Mouse (Mus musculus) kidney, adult 18-20 months (tissue): ENCODE measurements at regions not wholly inside any gene's neighbourhood (a gene's known extent, or its start where the extent isn't known, plus 50 kb on each side); places are given as distances from the start of the nearest gene placed in this dataset.
A peak's percentile ranks its signal among the peaks of the same experiment; 100 is the strongest.

Source experiments
- DNase-seq: peaks from one replicate; pipeline ENCODE4 v3.0.0; 2021

- DNase-seq = no peak
These were observed 232.8 kb upstream of the Tcf21 start for GRCm38 (mm10) chr10:23052480-23053378.

DNA sequence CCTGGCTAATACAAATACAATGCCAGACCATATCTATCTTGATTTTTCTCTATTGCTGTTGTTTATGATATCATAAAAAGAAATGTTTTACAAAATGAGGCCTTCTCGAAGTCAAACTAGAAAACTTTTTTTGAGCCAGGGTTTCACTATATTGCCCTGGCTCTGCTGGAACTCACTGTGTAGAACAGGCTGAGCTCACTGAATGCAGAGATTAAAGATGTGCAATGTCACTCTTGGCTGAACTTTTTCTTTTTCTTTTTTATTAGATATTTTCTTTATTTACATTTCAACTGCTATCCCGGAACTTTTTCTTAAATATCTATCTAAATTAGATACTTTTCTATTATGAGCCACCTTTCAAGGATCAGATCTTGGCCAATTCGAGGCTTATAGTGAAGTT is 224.5 kb upstream of the Tcf21 start:
- no peak for DNase-seq

DNA sequence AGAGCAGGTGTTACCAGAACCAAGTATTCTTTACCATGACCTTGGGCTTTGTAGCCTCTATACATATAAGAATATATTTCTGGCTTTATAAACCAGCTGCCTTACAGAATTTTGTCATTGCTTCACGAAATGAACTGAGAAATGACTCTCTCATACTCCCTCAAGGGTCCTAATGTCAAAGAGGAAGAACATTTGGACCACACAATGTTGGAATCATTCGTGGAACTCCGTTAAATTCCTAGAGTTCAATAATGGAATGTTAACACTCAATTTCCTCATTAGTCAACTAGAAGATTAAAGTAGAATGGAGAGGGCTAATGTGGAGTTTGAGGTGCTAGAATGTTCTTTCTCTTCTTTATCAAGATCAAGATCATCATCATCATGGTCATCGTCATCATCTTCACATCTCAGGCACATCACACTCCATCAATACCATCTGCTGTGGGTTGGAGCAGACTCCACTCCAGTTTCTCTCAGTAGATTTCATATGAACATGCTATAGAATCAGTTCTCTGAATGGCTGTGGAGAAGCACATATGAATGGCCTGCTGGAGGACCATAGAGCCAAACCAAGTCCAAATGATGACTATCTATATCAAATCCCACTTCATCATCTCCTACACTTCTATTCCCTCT is 211.6 kb upstream of the Tcf21 start:
- no peak for DNase-seq

DNA sequence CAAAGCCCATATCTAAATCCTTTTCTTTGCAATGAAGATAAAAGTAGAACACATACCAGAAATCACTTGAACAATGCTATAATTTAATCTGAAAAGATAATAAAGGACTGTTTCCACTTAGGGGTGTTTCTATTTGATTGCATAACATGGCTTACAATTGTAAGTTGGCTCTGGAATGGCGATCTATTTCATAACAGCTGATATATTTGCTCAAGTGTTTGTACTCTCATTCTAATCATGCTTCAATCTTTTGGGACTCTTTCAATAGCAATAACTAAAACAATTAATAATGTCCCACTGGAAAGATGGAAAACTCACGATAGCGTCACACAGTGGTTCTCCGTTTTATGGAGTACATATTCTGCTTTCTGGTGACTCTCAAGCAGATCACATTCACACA is 208.0 kb upstream of the Tcf21 start:
- DNase-seq = no peak

DNA sequence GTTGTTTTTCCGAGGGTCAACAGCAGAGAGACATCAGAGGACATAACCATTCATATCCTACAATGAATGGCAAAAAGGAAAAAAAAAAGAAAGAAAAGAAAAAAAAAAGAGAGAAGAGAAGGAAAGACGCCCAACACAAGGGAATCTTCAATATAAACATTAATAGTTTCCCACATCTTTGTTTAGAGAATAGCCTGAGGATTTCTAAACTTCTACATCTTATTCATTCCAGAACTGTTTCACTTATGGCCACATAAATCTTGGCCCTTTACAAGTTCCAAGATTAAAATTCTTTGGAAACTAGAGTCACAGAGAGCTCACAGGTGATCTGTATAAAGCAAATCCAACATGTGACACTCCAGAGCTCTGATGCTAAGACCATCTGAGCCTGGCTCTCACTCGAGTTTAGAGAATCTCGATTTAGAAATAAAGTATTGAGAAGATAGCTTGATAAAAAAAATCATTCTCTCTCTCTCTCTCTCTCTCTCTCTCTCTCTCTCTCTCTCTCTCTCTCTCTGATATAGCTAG is 197.2 kb upstream of the Tcf21 start:
- DNase-seq = no peak

DNA sequence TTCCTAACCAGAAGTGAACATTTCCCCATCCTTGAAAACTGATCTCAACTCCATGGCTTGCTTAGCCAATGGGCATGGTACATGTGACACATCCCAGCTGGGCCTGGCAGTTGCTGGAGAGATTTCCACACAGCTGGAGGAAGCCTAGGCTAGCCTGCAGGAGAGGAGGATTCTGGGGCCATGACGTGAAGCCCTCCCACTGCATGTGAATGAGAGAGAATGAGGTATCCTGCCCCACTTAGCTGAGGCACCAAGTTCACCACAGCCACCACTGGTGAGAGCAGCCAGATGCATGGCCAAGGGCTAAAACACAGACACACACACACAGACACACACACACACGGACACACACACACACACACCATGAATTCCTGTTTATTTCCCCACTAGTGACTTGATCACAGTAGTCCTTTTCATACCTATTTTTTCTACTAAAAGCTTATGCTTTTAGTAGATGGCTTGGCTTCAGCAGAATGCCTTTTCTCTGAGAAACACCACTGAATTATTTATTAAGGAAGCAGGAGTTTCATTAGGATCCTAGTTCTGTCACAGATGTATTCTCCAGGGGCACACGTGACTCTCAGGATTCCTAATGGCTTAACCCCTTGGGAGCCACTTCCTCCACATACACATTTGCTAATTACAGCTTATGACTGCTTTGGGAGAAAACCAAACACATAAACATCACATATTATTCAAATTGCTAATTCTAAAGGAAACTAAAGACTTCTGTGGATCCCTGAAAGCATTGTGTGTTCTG is 196.1 kb upstream of the Tcf21 start:
- DNase-seq = no peak

- no peak for DNase-seq
These were observed 190.7 kb upstream of the Tcf21 start for GRCm38 (mm10) chr10:23010715-23011114.

DNA sequence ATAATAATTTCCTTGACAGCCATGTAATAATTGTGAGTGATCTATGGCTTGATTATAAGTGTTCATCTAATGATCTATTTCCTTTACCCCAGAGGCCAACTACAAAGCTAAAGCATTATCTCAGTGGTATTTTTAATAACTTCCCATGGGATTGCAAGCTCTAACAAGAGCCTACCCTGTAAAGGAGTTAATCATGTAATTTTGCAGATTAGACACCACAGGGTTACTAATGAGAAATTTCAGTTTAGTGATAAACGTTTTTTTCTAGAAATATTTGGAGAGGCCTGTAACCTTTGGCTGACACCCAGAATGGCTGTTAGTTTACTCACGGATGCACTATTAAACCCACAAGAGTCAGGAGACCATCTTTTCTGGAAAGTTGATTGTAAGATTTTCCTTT is 190.2 kb upstream of the Tcf21 start:
- DNase-seq = peak; percentile 6

GRCm38 (mm10) chr10:23004768-23005167 is 184.8 kb upstream of the Tcf21 start:
- no peak for DNase-seq

- no peak for DNase-seq
These were observed 183.7 kb upstream of the Tcf21 start for GRCm38 (mm10) chr10:23003686-23004085.

- DNase-seq = no peak
These were observed 178.6 kb upstream of the Tcf21 start for GRCm38 (mm10) chr10:22998561-22998960.

GRCm38 (mm10) chr10:22997571-22997970 is 177.6 kb upstream of the Tcf21 start:
- no peak for DNase-seq

GRCm38 (mm10) chr10:22993158-22993557 is 173.2 kb upstream of the Tcf21 start:
- DNase-seq = no peak

DNA sequence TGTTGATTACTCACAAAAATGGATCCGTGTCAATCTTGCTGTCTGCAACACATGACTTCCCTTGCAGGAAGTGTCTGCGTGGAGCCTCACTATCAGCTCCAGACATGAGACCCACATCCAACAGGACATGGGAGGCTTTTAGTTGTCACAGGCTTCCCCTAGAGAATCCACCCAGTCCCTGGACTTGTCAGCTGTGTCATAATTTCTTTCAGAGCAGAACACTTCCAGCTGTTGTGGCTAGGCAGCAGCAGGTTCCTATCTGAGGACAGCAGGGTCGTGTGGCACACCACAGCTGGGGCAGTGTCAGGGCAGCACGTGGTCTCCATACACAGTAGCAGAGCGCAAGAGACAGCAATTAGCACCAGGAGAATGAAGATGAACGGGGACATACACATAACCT is 161.8 kb upstream of the Tcf21 start:
- peak; percentile 5 for DNase-seq

DNA sequence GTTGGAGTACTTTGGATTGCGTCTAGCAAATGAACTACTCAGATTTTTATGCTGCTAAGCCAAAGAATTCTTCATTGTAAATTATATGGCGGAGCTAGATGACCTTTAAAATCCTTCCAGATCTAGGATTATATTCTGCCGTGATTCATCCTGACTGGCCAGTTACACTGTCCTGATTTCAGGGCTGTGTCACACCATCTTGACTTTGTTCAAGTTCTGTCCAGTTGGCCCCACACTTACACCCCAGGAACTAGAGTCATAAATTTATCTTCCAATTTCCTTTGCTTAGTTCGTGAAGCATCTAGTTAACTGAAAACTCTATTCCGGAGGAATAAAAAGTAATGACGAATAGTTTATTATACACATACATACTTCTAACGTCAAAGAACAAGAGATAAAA is 158.5 kb upstream of the Tcf21 start:
- no peak for DNase-seq

- DNase-seq = no peak
These were observed 137.0 kb upstream of the Tcf21 start for GRCm38 (mm10) chr10:22956956-22957355.

DNA sequence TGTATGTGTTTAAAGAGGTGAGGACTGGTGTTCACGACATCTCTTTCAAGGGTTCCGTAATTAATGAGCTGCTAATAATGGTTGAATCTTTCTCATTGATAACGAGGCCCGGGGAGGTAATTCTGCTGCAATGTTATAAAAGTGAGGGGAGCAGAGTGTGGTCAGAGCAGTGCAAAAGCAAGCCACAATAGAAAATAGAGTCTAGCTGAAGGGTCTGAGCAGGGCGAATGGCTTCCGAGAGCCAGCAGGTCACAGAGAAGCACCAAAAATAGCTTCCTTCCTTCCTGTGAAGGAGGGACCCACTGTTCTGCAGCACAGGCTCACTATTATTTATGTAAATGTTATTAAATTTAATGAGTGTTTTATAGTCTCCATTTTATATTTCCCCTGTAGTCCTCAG is 133.3 kb upstream of the Tcf21 start:
- no peak for DNase-seq

GRCm38 (mm10) chr10:22944247-22944646 is 124.3 kb upstream of the Tcf21 start:
- no peak for DNase-seq

DNA sequence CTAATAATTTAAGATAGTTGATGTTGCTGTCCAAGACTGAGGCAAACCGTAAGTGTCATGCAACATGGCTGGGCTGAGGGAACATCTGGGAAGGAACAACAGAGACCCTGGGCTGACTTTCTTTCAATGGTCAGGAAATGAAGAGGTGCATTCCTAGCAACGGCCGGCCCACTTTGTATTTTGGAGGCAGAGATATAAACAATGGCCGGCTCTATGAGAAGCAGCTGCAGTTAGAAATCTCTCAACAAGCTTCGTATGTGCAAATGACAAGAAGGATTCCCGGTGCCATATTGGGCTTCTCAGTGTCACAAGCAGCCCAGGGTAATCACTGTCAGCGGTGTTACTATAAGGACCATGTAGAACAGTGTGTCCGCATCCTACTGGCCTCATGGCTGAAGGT is 108.0 kb upstream of the Tcf21 start:
- no peak for DNase-seq

- DNase-seq = no peak
These were observed 106.1 kb upstream of the Tcf21 start for GRCm38 (mm10) chr10:22926099-22926498.

GRCm38 (mm10) chr10:22921035-22921965 is 101.3 kb upstream of the Tcf21 start:
- DNase-seq = no peak

DNA sequence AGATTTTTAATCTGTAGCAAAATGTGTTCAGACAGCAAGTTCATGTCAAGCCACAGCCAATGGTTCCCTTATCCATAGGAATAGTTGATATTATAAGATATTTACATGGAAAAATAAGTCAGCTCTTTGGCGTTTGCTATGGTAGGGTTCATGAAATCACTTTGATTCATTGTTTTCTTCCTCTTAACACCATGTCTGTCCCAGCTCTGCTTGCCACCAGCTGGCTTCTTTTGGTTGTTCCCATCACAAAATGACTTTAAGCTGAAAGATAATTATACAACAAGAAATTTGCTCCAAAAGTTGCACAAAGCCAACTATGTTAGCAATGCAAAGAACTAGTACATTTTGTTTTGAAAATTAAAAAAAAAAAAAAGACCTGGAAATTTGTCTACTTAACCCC is 99.9 kb upstream of the Tcf21 start:
- no peak for DNase-seq
